Mouse (Mus musculus) spleen, adult 2 months (tissue): ENCODE data around the gene Syt7. TPM values are rescaled to one million over a fixed set of nuclear protein-coding genes. Genes with fewer than 3 reads are reported as not detected.

ENCODE experiments used
- DNase-seq, 2 experiments: peaks; one replicate each; pipeline versions ENCODE4 v3.0.0 to v3.0.0-alpha.2; 2012 to 2021; ENCODE audit warnings: low spot score in 2 of 2, low read depth in 1 of 2
- H3K27ac ChIP-seq: fragments of 200-500 bp; 2 replicates; pipeline ENCODE4 v1.5.1; 2012; ENCODE audit warnings: low read length, inconsistent platforms; ENCODE audit not compliant: insufficient read depth
- H3K27me3 ChIP-seq: fragments of 200-500 bp; 2 replicates; pipeline ENCODE4 v1.6.1; 2012; ENCODE audit warnings: mild to moderate bottlenecking, moderate library complexity, low read length, inconsistent platforms; ENCODE audit not compliant: control insufficient read depth, insufficient read depth
- H3K36me3 ChIP-seq: fragments of 200-500 bp; 2 replicates; pipeline ENCODE4 v1.6.1; 2012; ENCODE audit warnings: mild to moderate bottlenecking, low read length, inconsistent platforms; ENCODE audit not compliant: control insufficient read depth, insufficient read depth
- H3K4me1 ChIP-seq: fragments of 200-500 bp; 2 replicates; pipeline ENCODE4 v1.6.1; 2011; ENCODE audit warnings: inconsistent platforms; ENCODE audit not compliant: control insufficient read depth, insufficient read depth, insufficient read length
- H3K4me3 ChIP-seq: fragments of 200-500 bp; 2 replicates; pipeline ENCODE4 v1.5.1; 2011; ENCODE audit warnings: mild to moderate bottlenecking, inconsistent platforms; ENCODE audit not compliant: insufficient read depth, insufficient read length; ENCODE audit errors: extremely low read depth
- CTCF ChIP-seq: fragments of 200-500 bp; IDR thresholded peaks from 2 replicates; pipeline ENCODE4 v1.5.1; 2011; ENCODE audit warnings: mild to moderate bottlenecking, inconsistent platforms; ENCODE audit not compliant: insufficient read depth, insufficient read length, insufficient replicate concordance; ENCODE audit errors: extremely low read depth
- POLR2A ChIP-seq: fragments of 200-500 bp; IDR thresholded peaks from 2 replicates; pipeline ENCODE4 v1.6.1; 2011; ENCODE audit warnings: low read depth, low read length, inconsistent platforms
- WGBS: fragments of 180-500 bp; shearing (Covaris S2); methylation state at CpG from one replicate; pipeline ENCODE4 v1.1.7; 2018; 5-methylcytosine and 5-hydroxymethylcytosine counted together
- polyA plus RNA-seq: library from polyadenylated mRNA; depleted of rRNA; stranded (reverse); fragments of >200 nt; gene quantifications from 2 replicates; pipeline ENCODE4 v1.2.3, GENCODE M21; 2012

Syt7 gene
- polyA plus RNA-seq, 1 experiment: 0.29 TPM

- no peaks in the 10 kb centered on the region for H3K27me3 ChIP-seq
- H3K27ac ChIP-seq: no peak overlapping the region
- WGBS: 50% methylated on average over 3 of the region's 3 CpGs
- no peak for TF ChIP-seq CTCF
- TF ChIP-seq POLR2A: no peak
- no peaks in the 10 kb centered on the region for H3K36me3 ChIP-seq
- no peaks in the 10 kb centered on the region for H3K4me1 ChIP-seq
- DNase-seq: no peak
- H3K4me3 ChIP-seq: no peak overlapping the region
Measured at GRCm38 (mm10) chr19:10431410-10431809, 42.5 kb downstream of the Syt7 start.

GRCm38 (mm10) chr19:10431841-10432240 lies 43.0 kb downstream of the Syt7 start:
- H3K36me3 ChIP-seq: no peaks in the 10 kb centered on the region
- no peak for TF ChIP-seq CTCF
- TF ChIP-seq POLR2A: no peak
- no peak overlapping the region for H3K4me3 ChIP-seq
- WGBS: 75% methylated on average over 4 of the region's 4 CpGs
- H3K27ac ChIP-seq: no peak overlapping the region
- no peaks in the 10 kb centered on the region for H3K4me1 ChIP-seq
- DNase-seq: no peak
- H3K27me3 ChIP-seq: no peaks in the 10 kb centered on the region

GRCm38 (mm10) chr19:10433225-10433624 lies 44.3 kb downstream of the Syt7 start:
- no peak overlapping the region for H3K4me3 ChIP-seq
- WGBS: 75% methylated on average over 7 of the region's 7 CpGs
- H3K4me1 ChIP-seq: no peaks in the 10 kb centered on the region
- H3K27ac ChIP-seq: no peak overlapping the region
- H3K36me3 ChIP-seq: no peaks in the 10 kb centered on the region
- TF ChIP-seq POLR2A (no peak), CTCF (no peak)
- no peaks in the 10 kb centered on the region for H3K27me3 ChIP-seq
- DNase-seq: no peak

- no peak overlapping the region for H3K27ac ChIP-seq
- WGBS: 80% methylated on average over 9 of the region's 9 CpGs
- no peak for DNase-seq
- H3K27me3 ChIP-seq: no peaks in the 10 kb centered on the region
- no peaks in the 10 kb centered on the region for H3K4me1 ChIP-seq
- no peak for TF ChIP-seq POLR2A
- no peak for TF ChIP-seq CTCF
- no peaks in the 10 kb centered on the region for H3K36me3 ChIP-seq
- no peak overlapping the region for H3K4me3 ChIP-seq
Measured at GRCm38 (mm10) chr19:10433879-10434540, 45.1 kb downstream of the Syt7 start.

- no peaks in the 10 kb centered on the region for H3K36me3 ChIP-seq
- no peaks in the 10 kb centered on the region for H3K27me3 ChIP-seq
- TF ChIP-seq CTCF: no peak
- TF ChIP-seq POLR2A: no peak
- no peak overlapping the region for H3K27ac ChIP-seq
- H3K4me3 ChIP-seq: no peak overlapping the region
- H3K4me1 ChIP-seq: no peaks in the 10 kb centered on the region
- no peak for DNase-seq
- WGBS: 78% methylated on average over 6 of the region's 6 CpGs
Measured at GRCm38 (mm10) chr19:10434927-10435326, 46.0 kb downstream of the Syt7 start.

GRCm38 (mm10) chr19:10435908-10436307 lies 47.0 kb downstream of the Syt7 start:
- TF ChIP-seq POLR2A: no peak
- TF ChIP-seq CTCF: peak; percentile 35; the same call in 1 of the 2 replicates
- H3K4me1 ChIP-seq: no peaks in the 10 kb centered on the region
- no peak overlapping the region for H3K27ac ChIP-seq
- DNase-seq: peak; percentile 17 to 43
- H3K36me3 ChIP-seq: no peaks in the 10 kb centered on the region
- WGBS: 38% methylated on average over 3 of the region's 3 CpGs
- no peak overlapping the region for H3K4me3 ChIP-seq
- H3K27me3 ChIP-seq: no peaks in the 10 kb centered on the region

GRCm38 (mm10) chr19:10436726-10437125 lies 47.8 kb downstream of the Syt7 start:
- Histone ChIP-seq H3K4me3 (no peak overlapping the region), H3K27me3 (no peaks in the 10 kb centered on the region), H3K27ac (no peak overlapping the region), H3K36me3 (no peaks in the 10 kb centered on the region), H3K4me1 (no peaks in the 10 kb centered on the region)
- DNase-seq: no peak
- TF ChIP-seq POLR2A (no peak), CTCF (no peak)
- 8% methylated on average over 1 of the region's 1 CpGs for WGBS
